Mouse (Mus musculus) heart, postnatal 0 days (tissue): ENCODE results near the gene Gm20662. TPM values are rescaled to one million over a fixed set of nuclear protein-coding genes. Genes with fewer than 3 reads are reported as not detected.
A peak's percentile ranks its signal among the peaks of the same experiment; 100 is the strongest.

ENCODE experiments used
- ATAC-seq: fragments of 200-750 bp; cut with Nextera tagmentation; 2 replicates; pipeline ENCODE4 v1.8.0; 2017; ENCODE audit warnings: low read depth, moderate number of reproducible peaks, moderate library complexity; ENCODE audit not compliant: insufficient read depth
- DNase-seq: peaks from one replicate; pipeline ENCODE4 v3.0.0-alpha.2; 2016; ENCODE audit warnings: low spot score
- H3K27ac ChIP-seq: fragments of 300-500 bp; sonication (generic); 2 replicates; pipeline ENCODE4 v1.5.1; 2014; ENCODE audit warnings: low read depth, mild to moderate bottlenecking
- H3K27me3 ChIP-seq: fragments of 300-500 bp; sonication (generic); 2 replicates; pipeline ENCODE4 v1.6.1; 2014; ENCODE audit warnings: low read length, mixed read lengths; ENCODE audit not compliant: control insufficient read depth, insufficient read depth
- H3K36me3 ChIP-seq: fragments of 300-500 bp; sonication (generic); replicated peaks from 2 replicates; pipeline ENCODE4 v1.6.1; 2014; ENCODE audit warnings: low read length, mixed read lengths; ENCODE audit not compliant: control insufficient read depth, insufficient read depth
- H3K4me1 ChIP-seq: fragments of 300-500 bp; sonication (generic); 2 replicates; pipeline ENCODE4 v1.6.1; 2014; ENCODE audit warnings: antibody characterized with exemption; ENCODE audit not compliant: control insufficient read depth, insufficient read depth
- H3K4me2 ChIP-seq: fragments of 300-500 bp; sonication (generic); 2 replicates; pipeline ENCODE4 v1.6.1; 2014; ENCODE audit warnings: low read depth, mild to moderate bottlenecking, low read length, moderate library complexity
- H3K4me3 ChIP-seq: fragments of 300-500 bp; sonication (generic); 2 replicates; pipeline ENCODE4 v1.5.1; 2014; ENCODE audit warnings: low read depth, low read length
- H3K9ac ChIP-seq: fragments of 300-500 bp; sonication (generic); replicated peaks from 2 replicates; pipeline ENCODE4 v1.6.1; 2014; ENCODE audit warnings: low read depth, low read length, mixed read lengths
- H3K9me3 ChIP-seq: fragments of 300-500 bp; sonication (generic); replicated peaks from 2 replicates; pipeline ENCODE4 v1.6.1; 2016; ENCODE audit warnings: low read length; ENCODE audit not compliant: control insufficient read depth
- CTCF ChIP-seq: IDR thresholded peaks from 2 replicates; pipeline ENCODE4 v1.5.1; 2016; ENCODE audit warnings: antibody characterized with exemption, control low read depth, low read depth
- EP300 ChIP-seq: IDR thresholded peaks from 2 replicates; pipeline ENCODE4 v1.6.1; 2016; ENCODE audit warnings: antibody characterized with exemption, low read depth
- WGBS: fragments of 180-500 bp; shearing (Covaris S2); extraction: QIAGEN DNeasy Blood & Tissue Kit; methylation state at CpG from one replicate; pipeline ENCODE4 v1.1.7; 2014; 5-methylcytosine and 5-hydroxymethylcytosine counted together
- polyA plus RNA-seq: library from polyadenylated mRNA; unstranded; fragments of >200 nt; fragmentation: Nextera tagmentation; extraction: Ambion mirVana; gene quantifications from 2 replicates; pipeline ENCODE4 v1.2.1, GENCODE M21; 2015
- total RNA-seq: library from RNA; depleted of rRNA; stranded (reverse); fragments of >200 nt; gene quantifications from 2 replicates; pipeline ENCODE4 v1.2.3, GENCODE M21; 2014; ENCODE audit warnings: low replicate concordance

Gene Gm20662
- total and polyA plus RNA-seq, 2 experiments from 2014 or later: 0.56 to 1.8 TPM

- no peaks in the 10 kb centered on the region for H3K27me3 ChIP-seq
- H3K4me1 ChIP-seq: peaks cover 16% of the 10 kb centered on the region
- H3K9me3 ChIP-seq: no peaks in the 10 kb centered on the region
- DNase-seq: no peak
- H3K27ac ChIP-seq: peak overlapping the region; percentile 77
- TF ChIP-seq EP300 (no peak), CTCF (no peak)
- 34% methylated on average over 7 of the region's 7 CpGs for whole genome bisulfite sequencing
- ATAC-seq: peak; percentile 66
- H3K4me2 ChIP-seq: no peak overlapping the region
- 0 out of 2 replicates have a peak overlapping the region, but pooled peaks have one; percentile 26 for H3K9ac ChIP-seq
- H3K36me3 ChIP-seq: peaks cover 14% of the 10 kb centered on the region
- no peak overlapping the region for H3K4me3 ChIP-seq
Measured at GRCm38 (mm10) chr9:108073141-108073930, 77.2 kb downstream of the Gm20662 start.

GRCm38 (mm10) chr9:108080168-108080567, 84.0 kb downstream of the Gm20662 start, which contains the start of gene Mst1:
Gene Mst1, plus strand, starts transcription at chr9:108080436.
- TF ChIP-seq EP300 (no peak), CTCF (no peak)
- DNase-seq (no peak), ATAC-seq (no peak)
- Histone ChIP-seq H3K4me2 (peak within 1 kb of the TSS; percentile 70), H3K9me3 (no peaks in the 10 kb centered on the region), H3K27ac (no peak within 1 kb of the TSS), H3K4me1 (peaks cover 3% of the 10 kb centered on the region), H3K27me3 (peaks cover 23% of the 10 kb centered on the region), H3K36me3 (peaks cover 14% of the 10 kb centered on the region), H3K4me3 (peak within 1 kb of the TSS; percentile 80), H3K9ac (peak within 1 kb of the TSS; percentile 77; the same call in 1 of the 2 replicates)
- WGBS: 76% methylated on average over 5 of the region's 5 CpGs

GRCm38 (mm10) chr9:108082549-108082948, 86.4 kb downstream of the Gm20662 start:
- H3K27me3 ChIP-seq: peaks cover 23% of the 10 kb centered on the region
- no peak for DNase-seq
- peak overlapping the region; percentile 15; the same call in 1 of the 2 replicates for H3K4me2 ChIP-seq
- no peak overlapping the region for H3K4me3 ChIP-seq
- WGBS: 6% methylated on average over 19 of the region's 19 CpGs
- H3K9me3 ChIP-seq: no peaks in the 10 kb centered on the region
- H3K36me3 ChIP-seq: peaks cover 38% of the 10 kb centered on the region
- no peak for TF ChIP-seq EP300
- TF ChIP-seq CTCF: no peak
- peaks cover 3% of the 10 kb centered on the region for H3K4me1 ChIP-seq
- no peak overlapping the region for H3K27ac ChIP-seq
- no peak for ATAC-seq
- H3K9ac ChIP-seq: no peak overlapping the region

GRCm38 (mm10) chr9:108082988-108083431, 86.9 kb downstream of the Gm20662 start, which contains the start of gene Rnf123:
Gene Rnf123, minus strand, starts transcription at chr9:108083346.
- H3K27me3 ChIP-seq: peaks cover 23% of the 10 kb centered on the region
- TF ChIP-seq EP300 (no peak), CTCF (no peak)
- H3K9ac ChIP-seq: no peak within 1 kb of the TSS
- peaks cover 42% of the 10 kb centered on the region for H3K36me3 ChIP-seq
- H3K4me2 ChIP-seq: peak within 1 kb of the TSS; percentile 15; the same call in 1 of the 2 replicates
- DNase-seq (no peak), ATAC-seq (no peak)
- H3K27ac ChIP-seq: no peak within 1 kb of the TSS
- WGBS: 25% methylated on average over 12 of the region's 12 CpGs
- H3K4me1 ChIP-seq: peaks cover 3% of the 10 kb centered on the region
- no peak within 1 kb of the TSS for H3K4me3 ChIP-seq
- no peaks in the 10 kb centered on the region for H3K9me3 ChIP-seq

GRCm38 (mm10) chr9:108083561-108083960, 87.4 kb downstream of the Gm20662 start:
- H3K36me3 ChIP-seq: peaks cover 48% of the 10 kb centered on the region
- 43% methylated on average over 6 of the region's 6 CpGs for WGBS
- H3K4me2 ChIP-seq: no peak overlapping the region
- H3K4me1 ChIP-seq: peaks cover 3% of the 10 kb centered on the region
- peaks cover 23% of the 10 kb centered on the region for H3K27me3 ChIP-seq
- no peak overlapping the region for H3K9ac ChIP-seq
- no peak for DNase-seq
- no peaks in the 10 kb centered on the region for H3K9me3 ChIP-seq
- TF ChIP-seq CTCF: no peak
- TF ChIP-seq EP300: no peak
- H3K4me3 ChIP-seq: no peak overlapping the region
- H3K27ac ChIP-seq: no peak overlapping the region
- ATAC-seq: no peak
